Mouse (Mus musculus) ovary, postnatal 36 days (tissue): ENCODE measurements around the gene Clip4.

Experiments used
- DNase-seq: peaks from one replicate; pipeline ENCODE4 v3.0.0; 2022; ENCODE audit warnings: low spot score, mixed read lengths

Clip4 gene

DNA sequence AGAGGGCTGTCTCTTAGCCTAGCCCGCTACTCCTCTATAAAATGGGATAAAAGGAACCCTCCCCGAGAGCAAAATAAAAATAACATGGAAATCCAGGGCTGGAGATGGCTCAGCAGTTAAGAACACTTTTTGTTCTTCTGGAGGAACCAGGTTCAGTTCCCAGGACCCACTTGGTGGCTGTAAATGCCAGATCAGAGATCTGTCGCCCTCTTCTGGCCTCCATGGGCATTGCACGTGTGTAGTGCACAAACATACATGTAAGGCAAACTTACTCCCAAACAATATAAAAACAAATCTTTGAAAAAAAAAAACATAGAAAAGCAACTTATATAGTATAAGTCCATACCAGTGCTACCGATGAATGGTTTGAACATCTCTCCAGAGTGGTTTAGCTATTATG lies 104.7 kb downstream of the Clip4 start:
- DNase-seq: peak; percentile 20

DNA sequence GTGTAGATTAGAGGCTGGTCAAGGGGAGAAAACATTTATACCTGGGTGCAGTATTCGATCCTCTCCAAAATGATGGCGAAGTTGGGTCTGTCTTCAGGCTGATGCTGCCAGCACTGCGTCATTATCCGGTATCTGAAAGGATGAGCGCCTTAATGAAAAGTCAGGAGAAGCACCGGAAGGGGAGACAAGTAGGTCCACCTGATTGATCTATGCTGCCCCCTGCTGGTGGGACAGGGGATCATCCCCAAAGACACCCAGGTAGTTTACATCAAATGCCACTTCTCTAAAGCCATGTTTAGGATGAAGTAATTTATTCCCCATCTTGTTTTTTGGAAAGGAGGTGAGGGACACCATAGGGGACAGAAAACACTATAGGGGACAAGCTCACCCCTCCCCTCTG lies 105.8 kb downstream of the Clip4 start:
- DNase-seq: peak; percentile 62

DNA sequence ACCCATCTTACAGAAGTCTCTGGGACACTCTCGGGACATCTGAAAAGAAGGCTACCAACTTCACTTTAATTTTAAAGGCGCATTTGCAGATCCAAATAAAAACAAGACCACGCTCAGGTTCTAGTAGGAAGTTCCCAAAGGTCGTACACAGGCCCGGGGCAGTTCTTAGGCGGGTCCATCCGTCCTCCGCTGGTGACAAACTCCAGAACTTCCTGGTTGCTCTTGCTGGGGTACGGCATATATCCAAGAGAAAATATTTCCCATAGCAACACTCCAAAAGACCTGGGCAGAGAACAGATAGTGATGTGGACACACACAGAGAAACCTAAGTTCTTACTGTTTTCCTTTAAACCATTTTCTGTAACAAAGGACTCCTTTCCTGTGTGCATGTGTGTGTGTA lies 106.5 kb downstream of the Clip4 start:
- DNase-seq: no peak

- DNase-seq: no peak
Observed at GRCm38 (mm10) chr17:71875492-71875891, 107.2 kb downstream of the Clip4 start.

GRCm38 (mm10) chr17:71881369-71881768 lies 113.1 kb downstream of the Clip4 start:
- DNase-seq: no peak

GRCm38 (mm10) chr17:71909107-71909506 lies 140.8 kb downstream of the Clip4 start:
- peak; percentile 25 for DNase-seq

- DNase-seq: no peak
Observed at GRCm38 (mm10) chr17:71913188-71913587, 144.9 kb downstream of the Clip4 start.
